Mouse (Mus musculus): ENCODE measurements at regions not wholly inside any gene's neighbourhood (a gene's known extent, or its start where the extent isn't known, plus 50 kb on each side); places are given as distances from the start of the nearest gene placed in this dataset.
"Not testable (repeated sequence)": the region's sequence is repeated elsewhere in the genome, so short reads cannot be mapped to it uniquely, and the experiment has no call there.

- no peak for DNase-seq (ENCODE audit: low spot score)
Measured at GRCm38 (mm10) chr2:21976831-21977230, 250.5 kb upstream of the Myo3a start.

DNA sequence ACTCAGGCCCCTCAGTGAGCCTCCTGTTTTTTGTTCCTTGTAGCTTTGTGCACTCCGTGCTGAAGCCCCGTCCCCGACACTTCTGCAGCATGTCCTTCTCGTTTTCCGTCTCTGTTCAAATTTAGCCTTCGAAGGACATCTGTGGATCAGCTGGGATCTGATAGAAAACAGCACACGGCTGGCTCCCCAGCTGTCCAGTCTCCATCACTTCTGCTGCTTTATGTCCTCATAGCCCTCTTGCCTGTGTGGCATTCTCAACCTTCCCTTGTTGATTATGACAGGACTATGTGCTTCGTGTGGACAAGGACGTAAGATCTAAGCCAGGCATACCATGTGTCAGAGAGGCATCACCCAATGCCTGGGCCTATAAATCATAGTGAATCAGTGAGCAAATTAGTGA is 247.1 kb upstream of the Myo3a start:
- DNase-seq (ENCODE audit: low spot score), result no peak

DNA sequence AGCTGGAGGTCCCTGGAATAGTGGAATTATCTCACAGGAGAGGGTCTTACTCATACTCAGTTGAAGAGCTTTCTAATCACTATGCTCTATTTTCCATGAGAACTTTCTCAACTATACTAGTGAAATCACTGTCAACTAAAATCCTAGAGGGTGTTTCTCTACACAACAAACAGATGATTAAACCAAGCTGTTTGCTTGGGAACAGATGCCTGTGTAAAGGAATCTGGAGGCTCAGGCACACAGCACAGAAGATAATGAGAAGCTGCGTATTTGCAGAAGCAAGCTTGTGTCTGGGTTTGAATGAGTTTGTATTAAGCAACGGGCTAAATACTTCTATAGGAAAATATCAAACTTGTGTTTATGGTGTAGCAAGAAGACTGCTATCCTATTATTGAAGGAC is 202.9 kb upstream of the Myo3a start:
- DNase-seq (ENCODE audit: low spot score), result no peak

DNA sequence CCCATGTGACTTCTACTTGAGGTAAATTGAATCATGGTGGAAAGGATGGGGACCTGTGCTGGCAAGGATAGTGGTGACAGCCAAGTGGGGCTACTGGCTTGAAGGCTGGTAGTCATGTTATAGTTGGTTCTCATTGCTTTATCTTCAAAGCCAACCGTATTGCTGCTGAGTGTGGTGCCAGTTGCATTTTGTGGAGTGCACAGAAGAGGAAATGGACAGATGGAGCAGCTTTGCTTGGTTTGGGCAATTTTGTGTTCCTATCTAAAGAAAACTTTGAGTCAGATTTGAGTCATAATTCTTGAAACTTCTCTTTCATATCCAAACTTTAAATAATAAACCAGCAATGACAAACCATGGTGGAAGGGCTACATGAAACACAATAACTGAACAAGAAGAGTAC is 200.5 kb upstream of the Myo3a start:
- DNase-seq (ENCODE audit: low spot score), result no peak

DNA sequence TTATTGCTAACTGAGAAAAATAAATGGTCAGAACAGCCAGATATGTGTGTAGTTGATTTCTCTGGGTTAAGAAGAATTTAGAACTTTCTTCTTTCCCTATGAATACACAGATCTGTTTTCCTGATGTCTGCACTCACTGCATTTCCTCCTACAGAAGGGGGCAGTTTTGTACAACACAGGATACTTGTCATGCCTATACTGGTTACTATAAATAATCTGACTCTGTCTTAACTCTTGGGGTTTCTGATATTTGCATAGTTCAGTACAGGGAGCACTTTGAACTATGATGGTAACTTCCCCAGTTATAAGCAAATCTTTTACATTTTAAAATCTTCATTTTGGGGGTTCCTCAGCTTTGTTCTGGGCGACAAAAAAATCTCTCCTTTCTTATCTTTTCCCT is 198.7 kb upstream of the Myo3a start:
- DNase-seq (ENCODE audit: low spot score), result no peak

GRCm38 (mm10) chr2:22029022-22029803 is 198.1 kb upstream of the Myo3a start:
- no peak for DNase-seq (ENCODE audit: low spot score)

- DNase-seq (ENCODE audit: low spot score), result no peak
Measured at GRCm38 (mm10) chr2:22029804-22030194, 197.5 kb upstream of the Myo3a start.

GRCm38 (mm10) chr2:22036841-22037240 is 190.5 kb upstream of the Myo3a start:
- no peak for DNase-seq (ENCODE audit: low spot score)

GRCm38 (mm10) chr2:22038780-22039179 is 188.5 kb upstream of the Myo3a start:
- no peak for DNase-seq (ENCODE audit: low spot score)

- not testable (repeated sequence) for DNase-seq (ENCODE audit: low spot score)
Measured at GRCm38 (mm10) chr2:22043937-22044336, 183.4 kb upstream of the Myo3a start.

GRCm38 (mm10) chr2:22044949-22045348 is 182.4 kb upstream of the Myo3a start:
- DNase-seq (ENCODE audit: low spot score), result no peak

DNA sequence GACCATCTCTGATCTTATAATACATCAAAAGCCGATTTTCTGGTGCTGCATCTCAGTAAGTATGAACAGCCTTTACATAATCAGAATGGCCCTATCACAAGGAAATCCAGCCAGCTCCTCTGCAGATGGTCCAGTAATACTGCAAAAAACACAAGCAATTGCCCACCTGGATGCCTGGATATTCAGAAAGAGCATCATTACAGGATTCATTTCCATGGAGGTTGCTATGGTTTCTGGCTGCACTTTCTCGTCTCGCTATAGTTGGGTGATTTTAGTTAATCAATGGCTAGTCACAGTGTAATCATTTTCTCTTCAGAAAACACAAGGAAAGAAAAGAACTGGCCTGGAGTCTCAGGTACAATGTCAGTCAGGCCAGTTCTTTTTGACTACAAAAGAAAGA is 179.8 kb upstream of the Myo3a start:
- DNase-seq (ENCODE audit: low spot score), result no peak

- DNase-seq (ENCODE audit: low spot score), result no peak
Measured at GRCm38 (mm10) chr2:22066535-22066934, 160.8 kb upstream of the Myo3a start.

- DNase-seq (ENCODE audit: low spot score), result no peak
Measured at GRCm38 (mm10) chr2:22096848-22097247, 130.5 kb upstream of the Myo3a start.

GRCm38 (mm10) chr2:22105150-22105549 is 122.2 kb upstream of the Myo3a start:
- no peak for DNase-seq (ENCODE audit: low spot score)

DNA sequence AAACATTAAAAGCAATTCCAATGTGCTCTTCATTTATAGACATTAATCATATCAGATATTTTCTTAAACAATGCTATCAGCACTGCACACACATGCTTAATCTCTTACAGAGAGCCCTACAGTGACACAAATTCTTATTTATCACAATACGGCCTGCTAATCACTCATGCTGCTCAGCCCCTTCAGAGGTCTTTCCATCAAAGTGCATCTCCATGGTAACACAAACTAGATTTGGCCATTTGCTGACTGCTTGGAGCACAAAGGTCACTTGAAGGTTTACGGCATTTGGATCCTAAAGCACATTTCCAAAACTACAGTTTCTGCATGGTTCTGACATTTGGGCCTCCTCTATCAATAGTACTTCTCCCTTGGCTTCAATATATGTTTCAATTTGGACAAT is 77.6 kb upstream of the Myo3a start:
- DNase-seq (ENCODE audit: low spot score), result no peak

DNA sequence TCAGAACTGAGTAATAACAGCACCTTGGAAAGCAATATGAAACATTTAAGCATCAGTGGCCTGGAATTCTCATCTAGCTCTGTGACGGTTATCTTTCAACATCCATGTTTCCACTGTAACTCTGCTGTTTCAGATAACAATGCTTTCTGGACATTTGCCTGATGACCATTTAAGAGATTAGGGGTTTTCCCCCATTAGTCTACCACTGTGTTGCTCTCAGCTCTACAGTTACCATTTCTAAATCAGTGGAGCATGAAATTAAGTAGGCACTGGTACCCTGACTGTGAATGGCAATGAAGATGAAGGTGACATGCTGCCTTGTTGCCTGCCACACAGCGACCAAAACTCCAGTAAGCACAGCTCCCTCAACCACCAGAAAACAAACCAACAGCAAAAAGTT is 70.7 kb upstream of the Myo3a start:
- no peak for DNase-seq (ENCODE audit: low spot score)

DNA sequence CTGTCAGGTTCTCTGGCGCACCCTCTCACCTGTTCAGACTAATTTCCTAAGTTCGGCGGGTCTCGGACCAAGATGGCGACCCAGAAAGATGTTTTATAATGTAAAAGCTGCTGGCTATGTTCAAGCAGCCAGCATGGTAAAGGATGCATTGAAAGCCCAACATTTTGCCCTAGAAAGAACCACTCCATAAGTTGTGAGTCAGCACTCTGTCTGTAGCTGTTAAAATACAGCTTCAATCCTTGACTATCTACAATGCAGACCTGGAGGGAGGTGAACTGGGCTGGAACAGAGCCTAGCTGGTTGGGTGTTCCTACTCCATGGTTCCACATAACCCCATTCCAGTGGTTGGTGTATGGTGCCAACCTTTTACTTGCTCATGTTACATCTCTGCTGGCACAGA is 61.9 kb upstream of the Myo3a start:
- DNase-seq (ENCODE audit: low spot score), result no peak

- no peak for DNase-seq (ENCODE audit: low spot score)
Measured at GRCm38 (mm10) chr2:22165919-22166318, 61.4 kb upstream of the Myo3a start.

Data from urinary bladder, postnatal 25 days (tissue).